Mouse (Mus musculus) R1 (cell line): ENCODE results near the gene Kmt2d.
"Not testable (repeated sequence)": the region's sequence is repeated elsewhere in the genome, so short reads cannot be mapped to it uniquely, and the experiment has no call there.

Source experiments
- DNase-seq: peaks from one replicate; pipeline ENCODE4 v3.0.0-alpha.2; 2018; ENCODE audit warnings: low read depth, low spot score

The Kmt2d gene

GRCm38 (mm10) chr15:98832161-98833058 lies 38.6 kb downstream of the Kmt2d start:
- no peak for DNase-seq

GRCm38 (mm10) chr15:98831684-98832035 lies 39.3 kb downstream of the Kmt2d start:
- DNase-seq = no peak

- peak; percentile 96 for DNase-seq
These were observed 40.0 kb downstream of the Kmt2d start, which contains the start of gene Prkag1 for GRCm38 (mm10) chr15:98830736-98831683. Gene Prkag1, minus strand, starts transcription at chr15:98831521.

GRCm38 (mm10) chr15:98827611-98828011 lies 43.4 kb downstream of the Kmt2d start:
- DNase-seq = no peak

- peak; percentile 50 for DNase-seq
These were observed 47.6 kb downstream of the Kmt2d start for GRCm38 (mm10) chr15:98823434-98823833.

- peak; percentile 64 for DNase-seq
These were observed 48.9 kb downstream of the Kmt2d start for GRCm38 (mm10) chr15:98822147-98822546.

GRCm38 (mm10) chr15:98821403-98821802 lies 49.6 kb downstream of the Kmt2d start:
- DNase-seq = peak; percentile 89

- no peak for DNase-seq
These were observed 50.1 kb downstream of the Kmt2d start for GRCm38 (mm10) chr15:98820937-98821336.

GRCm38 (mm10) chr15:98818171-98818570 lies 52.8 kb downstream of the Kmt2d start:
- no peak for DNase-seq

- DNase-seq = no peak
These were observed 58.1 kb downstream of the Kmt2d start for GRCm38 (mm10) chr15:98812741-98813424.

GRCm38 (mm10) chr15:98810212-98810611 lies 60.8 kb downstream of the Kmt2d start:
- not testable (repeated sequence) for DNase-seq

- DNase-seq = no peak
These were observed 61.6 kb downstream of the Kmt2d start, which contains the start of gene Ddn for GRCm38 (mm10) chr15:98809390-98809789. Gene Ddn, minus strand, starts transcription at chr15:98809490.

GRCm38 (mm10) chr15:98808651-98809134 lies 62.3 kb downstream of the Kmt2d start:
- no peak for DNase-seq

GRCm38 (mm10) chr15:98807895-98808650 lies 62.9 kb downstream of the Kmt2d start:
- DNase-seq = peak; percentile 40

- peak; percentile 66 for DNase-seq
These were observed 63.9 kb downstream of the Kmt2d start for GRCm38 (mm10) chr15:98806809-98807770.

GRCm38 (mm10) chr15:98806071-98806808 lies 64.8 kb downstream of the Kmt2d start:
- DNase-seq = peak; percentile 47

GRCm38 (mm10) chr15:98805324-98806040 lies 65.5 kb downstream of the Kmt2d start:
- DNase-seq = peak; percentile 82

GRCm38 (mm10) chr15:98804054-98804453 lies 67.0 kb downstream of the Kmt2d start:
- peak; percentile 75 for DNase-seq
